Mouse (Mus musculus) lung, postnatal 0 days (tissue): ENCODE measurements at regions not wholly inside any gene's neighbourhood (a gene's known extent, or its start where the extent isn't known, plus 50 kb on each side); places are given as distances from the start of the nearest gene placed in this dataset.

Experiments
- ATAC-seq: fragments of 200-750 bp; cut with Nextera tagmentation; 2 replicates; pipeline ENCODE4 v1.8.0; 2017; ENCODE audit warnings: moderate library complexity
- DNase-seq: peaks from one replicate; pipeline ENCODE4 v3.0.0-alpha.2; 2016; ENCODE audit warnings: low spot score
- H3K27ac ChIP-seq: fragments of 300-500 bp; sonication (generic); 2 replicates; pipeline ENCODE4 v1.5.1; 2014; ENCODE audit warnings: antibody characterized with exemption, mild to moderate bottlenecking, low read length, mixed read lengths
- H3K27me3 ChIP-seq: fragments of 300-500 bp; sonication (generic); replicated peaks from 2 replicates; pipeline ENCODE4 v1.6.1; 2014; ENCODE audit warnings: low read length, mixed read lengths; ENCODE audit not compliant: insufficient read depth
- H3K36me3 ChIP-seq: fragments of 300-500 bp; sonication (generic); 2 replicates; pipeline ENCODE4 v1.6.1; 2014; ENCODE audit warnings: low read length, mixed read lengths; ENCODE audit not compliant: insufficient read depth
- H3K4me1 ChIP-seq: fragments of 300-500 bp; sonication (generic); 2 replicates; pipeline ENCODE4 v1.6.1; 2014; ENCODE audit warnings: antibody characterized with exemption, low read depth, low read length, mixed read lengths; ENCODE audit not compliant: insufficient read depth
- H3K4me2 ChIP-seq: fragments of 300-500 bp; sonication (generic); replicated peaks from 2 replicates; pipeline ENCODE4 v1.6.1; 2014; ENCODE audit warnings: low read depth, mild to moderate bottlenecking, low read length, moderate library complexity, mixed read lengths
- H3K4me3 ChIP-seq: fragments of 300-500 bp; sonication (generic); 2 replicates; pipeline ENCODE4 v1.5.1; 2014; ENCODE audit warnings: low read depth, low read length
- H3K9ac ChIP-seq: fragments of 300-500 bp; sonication (generic); replicated peaks from 2 replicates; pipeline ENCODE4 v1.6.1; 2014; ENCODE audit warnings: low read depth, mild to moderate bottlenecking
- H3K9me3 ChIP-seq: fragments of 300-500 bp; sonication (generic); 2 replicates; pipeline ENCODE4 v1.6.1; 2016; ENCODE audit warnings: low read length, mixed read lengths
- CTCF ChIP-seq: IDR thresholded peaks from 2 replicates; pipeline ENCODE4 v1.5.1; 2016; ENCODE audit warnings: antibody characterized with exemption, mild to moderate bottlenecking
- EP300 ChIP-seq: IDR thresholded peaks from 2 replicates; pipeline ENCODE4 v1.6.1; 2016; ENCODE audit warnings: antibody characterized with exemption, mild to moderate bottlenecking, control low read depth
- WGBS: fragments of 180-500 bp; shearing (Covaris S2); extraction: QIAGEN DNeasy Blood & Tissue Kit; methylation state at CpG from one replicate; pipeline ENCODE4 v1.1.7; 2014; 5-methylcytosine and 5-hydroxymethylcytosine counted together

DNA sequence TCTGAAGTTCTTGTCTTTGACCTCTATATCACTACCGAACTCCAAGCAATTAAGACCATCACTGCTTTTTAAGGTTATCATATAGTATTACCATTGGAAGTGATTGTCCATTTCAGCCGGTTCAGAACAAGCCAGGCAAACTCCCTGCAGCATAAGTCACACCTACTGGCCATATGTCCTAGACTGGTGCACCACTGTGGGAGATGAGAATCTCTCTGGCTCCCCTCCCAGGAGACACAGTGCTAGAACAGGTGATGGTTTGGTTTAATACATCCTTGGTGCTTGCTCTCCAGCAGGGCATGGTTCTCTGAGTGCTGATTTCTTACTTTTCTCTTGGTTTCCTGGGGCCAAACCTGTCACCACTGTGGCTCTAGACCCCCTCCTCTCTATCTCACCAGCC lies 232.8 kb upstream of the Btbd3 start:
- whole genome bisulfite sequencing: 77% methylated on average over 2 of the region's 2 CpGs
- H3K4me3 ChIP-seq: no peak overlapping the region
- no peak overlapping the region for H3K4me2 ChIP-seq
- H3K36me3 ChIP-seq: no peaks in the 10 kb centered on the region
- DNase-seq (no peak), ATAC-seq (no peak)
- no peak overlapping the region for H3K27ac ChIP-seq
- no peaks in the 10 kb centered on the region for H3K27me3 ChIP-seq
- TF ChIP-seq EP300 (no peak), CTCF (no peak)
- H3K9ac ChIP-seq: no peak overlapping the region
- H3K9me3 ChIP-seq: no peaks in the 10 kb centered on the region
- H3K4me1 ChIP-seq: no peaks in the 10 kb centered on the region

DNA sequence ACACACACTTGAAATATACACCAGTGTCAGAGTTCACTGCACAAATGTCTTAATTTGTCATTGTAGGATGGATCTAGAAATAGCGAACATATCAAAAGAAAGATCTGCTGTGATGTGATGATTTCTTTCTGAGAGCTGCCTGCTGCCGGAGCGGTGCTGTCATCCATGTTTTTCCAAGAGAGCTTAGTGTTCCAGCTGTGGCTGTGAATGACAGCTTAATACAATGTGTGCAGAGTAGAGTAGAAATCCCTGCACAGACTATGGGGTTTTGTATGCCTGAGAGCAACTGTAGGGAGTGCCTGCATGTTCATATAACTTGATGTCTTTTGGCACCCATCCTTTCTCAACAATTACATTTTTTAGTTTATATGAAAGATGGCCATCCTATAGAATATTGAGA lies 274.6 kb upstream of the Btbd3 start:
- no peak overlapping the region for H3K9ac ChIP-seq
- H3K36me3 ChIP-seq: no peaks in the 10 kb centered on the region
- H3K4me3 ChIP-seq: no peak overlapping the region
- no peak overlapping the region for H3K4me2 ChIP-seq
- no peak overlapping the region for H3K27ac ChIP-seq
- WGBS: 60% methylated on average over 3 of the region's 3 CpGs
- H3K27me3 ChIP-seq: no peaks in the 10 kb centered on the region
- ATAC-seq (no peak), DNase-seq (peak; percentile 7)
- no peak for TF ChIP-seq EP300
- TF ChIP-seq CTCF: no peak
- no peaks in the 10 kb centered on the region for H3K9me3 ChIP-seq
- no peaks in the 10 kb centered on the region for H3K4me1 ChIP-seq

DNA sequence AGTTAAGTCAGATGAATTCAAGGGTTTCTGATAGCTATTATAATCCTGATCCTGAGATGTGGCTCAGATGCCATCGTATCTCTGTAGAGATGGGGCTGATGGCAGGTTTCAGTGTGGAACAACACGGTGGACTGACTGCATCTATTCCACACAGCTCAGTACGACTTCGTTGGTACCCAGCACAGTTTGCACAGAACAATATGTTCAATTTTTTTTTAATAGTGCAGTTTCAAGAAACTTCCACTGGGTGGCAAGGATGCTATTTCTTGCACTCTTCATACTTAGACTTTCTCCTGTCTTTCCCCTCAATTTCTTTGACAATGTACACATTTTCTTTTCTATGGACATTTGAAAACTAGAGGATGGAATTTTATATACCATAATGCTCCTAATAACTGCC lies 278.6 kb upstream of the Btbd3 start:
- ATAC-seq (no peak), DNase-seq (peak; percentile 25)
- no peaks in the 10 kb centered on the region for H3K27me3 ChIP-seq
- no peak overlapping the region for H3K9ac ChIP-seq
- no peak overlapping the region for H3K4me2 ChIP-seq
- no peaks in the 10 kb centered on the region for H3K9me3 ChIP-seq
- H3K36me3 ChIP-seq: no peaks in the 10 kb centered on the region
- H3K4me1 ChIP-seq: no peaks in the 10 kb centered on the region
- H3K4me3 ChIP-seq: no peak overlapping the region
- WGBS: 35% methylated on average over 4 of the region's 4 CpGs
- TF ChIP-seq CTCF (peak; percentile 59), EP300 (no peak)
- no peak overlapping the region for H3K27ac ChIP-seq

DNA sequence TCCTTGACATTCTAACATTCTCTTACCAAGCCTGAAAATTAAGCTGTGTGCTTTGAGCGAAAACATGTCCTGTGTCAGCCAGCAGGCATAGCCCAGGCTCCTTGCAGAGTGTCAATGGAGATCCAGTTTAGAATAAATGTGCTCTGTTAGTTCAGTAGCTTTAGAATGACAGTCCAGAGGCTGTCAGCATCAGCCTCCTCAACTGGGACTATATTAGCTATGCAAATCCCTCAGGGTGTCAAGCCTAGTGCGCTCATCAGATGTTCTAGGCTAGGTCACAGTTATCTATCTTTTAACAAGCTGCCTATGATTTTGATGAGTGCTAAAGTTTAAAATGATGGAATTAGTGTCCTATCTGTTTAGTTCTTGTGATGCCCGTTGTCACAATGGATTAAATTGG lies 281.7 kb upstream of the Btbd3 start:
- no peak overlapping the region for H3K27ac ChIP-seq
- H3K4me1 ChIP-seq: no peaks in the 10 kb centered on the region
- H3K9me3 ChIP-seq: no peaks in the 10 kb centered on the region
- no peak for DNase-seq
- no peak overlapping the region for H3K4me2 ChIP-seq
- H3K27me3 ChIP-seq: no peaks in the 10 kb centered on the region
- H3K9ac ChIP-seq: no peak overlapping the region
- no peak overlapping the region for H3K4me3 ChIP-seq
- TF ChIP-seq CTCF: no peak
- no peak for TF ChIP-seq EP300
- WGBS: 67% methylated on average over 3 of the region's 3 CpGs
- H3K36me3 ChIP-seq: no peaks in the 10 kb centered on the region
- ATAC-seq: no peak

DNA sequence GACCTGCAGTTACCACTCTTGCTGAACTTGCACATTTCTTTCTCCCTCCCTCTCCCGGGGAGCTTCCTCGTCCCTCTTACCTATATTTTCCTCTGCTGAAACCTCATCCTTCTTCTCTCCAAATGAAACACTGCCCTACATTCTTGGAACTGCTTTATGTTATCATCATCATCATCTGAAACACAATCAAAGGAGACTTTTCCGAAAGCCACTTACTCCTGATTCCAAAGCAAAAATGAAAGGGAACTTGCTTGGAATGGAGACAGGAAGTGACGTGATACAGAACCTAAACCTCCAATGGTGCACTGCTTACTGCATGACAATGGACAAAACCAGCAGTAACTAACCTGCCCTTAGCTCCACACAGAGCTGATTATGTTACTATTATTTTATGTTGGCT lies 287.2 kb upstream of the Btbd3 start:
- Histone ChIP-seq H3K27me3 (no peaks in the 10 kb centered on the region), H3K36me3 (no peaks in the 10 kb centered on the region), H3K9me3 (no peaks in the 10 kb centered on the region), H3K4me2 (no peak overlapping the region), H3K4me1 (no peaks in the 10 kb centered on the region), H3K27ac (no peak overlapping the region), H3K9ac (no peak overlapping the region), H3K4me3 (no peak overlapping the region)
- 71% methylated on average over 4 of the region's 4 CpGs for WGBS
- DNase-seq (no peak), ATAC-seq (no peak)
- TF ChIP-seq EP300 (no peak), CTCF (no peak)

DNA sequence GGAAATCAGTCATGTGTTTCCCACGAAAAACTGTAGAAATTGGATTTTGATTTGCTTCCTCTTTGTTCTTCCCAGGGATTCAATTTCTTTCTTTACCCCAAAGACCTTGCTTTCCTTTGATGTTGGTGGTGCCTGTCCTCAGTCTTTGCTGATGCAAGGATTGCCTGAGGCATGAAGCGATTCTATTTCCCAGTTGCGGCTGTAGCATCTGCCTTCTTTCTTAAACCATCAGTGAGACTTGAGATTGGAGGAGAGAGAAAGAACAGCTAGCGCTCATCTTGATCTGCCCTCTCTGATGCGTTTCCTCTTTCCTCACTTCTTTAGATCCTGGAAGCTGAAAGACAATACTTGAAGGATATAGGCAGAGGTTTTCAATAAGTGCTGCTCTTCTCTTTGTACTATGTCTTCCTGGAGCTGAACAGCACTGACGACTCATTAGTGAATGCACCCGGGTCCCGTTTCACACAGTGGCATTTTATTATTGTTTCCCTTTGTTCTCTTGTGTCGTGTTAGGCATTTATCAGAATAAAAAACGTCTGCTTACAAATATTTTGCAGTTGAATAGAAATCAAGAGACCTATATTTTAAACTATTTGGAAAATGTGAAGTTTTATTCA lies 289.8 kb upstream of the Btbd3 start:
- Histone ChIP-seq H3K9ac (no peak overlapping the region), H3K36me3 (no peaks in the 10 kb centered on the region), H3K4me3 (no peak overlapping the region), H3K27ac (no peak overlapping the region), H3K9me3 (no peaks in the 10 kb centered on the region), H3K4me2 (no peak overlapping the region), H3K4me1 (no peaks in the 10 kb centered on the region), H3K27me3 (no peaks in the 10 kb centered on the region)
- 69% methylated on average over 10 of the region's 10 CpGs for WGBS
- no peak for DNase-seq
- TF ChIP-seq CTCF: no peak
- no peak for TF ChIP-seq EP300
- ATAC-seq: no peak

DNA sequence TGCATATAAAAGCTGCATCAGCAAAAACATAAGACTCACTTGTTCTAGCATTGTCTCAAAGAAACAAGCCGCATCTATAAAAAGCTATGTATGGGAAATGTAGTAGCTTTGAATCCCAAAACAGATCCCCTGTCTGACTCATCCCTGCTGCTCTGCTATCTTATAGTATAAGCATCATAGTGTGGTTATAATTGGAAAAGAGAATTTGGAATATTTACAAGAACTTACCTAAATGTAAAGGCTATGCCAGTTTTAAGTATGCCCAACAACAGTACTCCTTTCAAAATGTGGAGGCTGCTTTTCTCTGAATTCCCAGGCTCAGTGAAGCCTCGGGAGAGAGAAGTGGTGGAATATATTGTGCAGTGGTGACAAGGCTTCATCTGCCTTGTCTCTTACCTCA lies 301.5 kb upstream of the Btbd3 start:
- no peak for DNase-seq
- 84% methylated on average over 2 of the region's 2 CpGs for WGBS
- no peak overlapping the region for H3K9ac ChIP-seq
- H3K27ac ChIP-seq: no peak overlapping the region
- H3K27me3 ChIP-seq: no peaks in the 10 kb centered on the region
- TF ChIP-seq CTCF: no peak
- no peak for TF ChIP-seq EP300
- no peaks in the 10 kb centered on the region for H3K36me3 ChIP-seq
- H3K4me1 ChIP-seq: no peaks in the 10 kb centered on the region
- H3K9me3 ChIP-seq: no peaks in the 10 kb centered on the region
- no peak overlapping the region for H3K4me2 ChIP-seq
- ATAC-seq: no peak
- no peak overlapping the region for H3K4me3 ChIP-seq
